Mouse (Mus musculus): ENCODE results near the gene Eif1b.

DNA sequence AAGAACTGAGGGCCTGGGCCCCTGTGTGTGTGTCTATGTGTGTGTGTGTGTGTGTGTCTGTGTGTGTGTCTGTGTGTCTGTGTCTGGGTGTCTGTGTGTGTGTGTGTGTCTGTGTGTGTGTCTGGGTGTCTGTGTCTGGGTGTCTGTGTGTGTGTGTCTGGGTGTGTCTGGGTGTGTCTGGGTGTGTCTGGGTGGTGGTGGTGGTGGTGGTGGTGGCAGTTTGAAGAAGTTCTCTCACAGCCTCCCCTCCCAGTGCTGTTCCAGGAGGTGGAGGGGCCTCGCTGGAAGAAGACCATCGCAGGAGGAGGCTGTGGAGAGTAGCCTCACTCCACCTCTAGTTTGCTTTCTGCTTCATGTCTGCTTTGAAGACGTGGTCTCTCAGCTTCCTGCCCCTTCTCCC is 10.4 kb upstream of the Eif1b start:
- TF ChIP-seq CTCF (IDR thresholded peaks at IDR 0.05; ENCODE audit: low read depth, low read length) (no peak), POLR2A (IDR thresholded peaks at IDR 0.05; ENCODE audit: borderline replicate concordance, low read depth, low read length) (no peak)

Data from bone marrow macrophage, adult 2 months (primary cell).